Mouse (Mus musculus) midbrain, postnatal 0 days (tissue): ENCODE results near the gene Chac1. TPM values are rescaled to one million over a fixed set of nuclear protein-coding genes. Genes with fewer than 3 reads are reported as not detected.

Experiments
- ATAC-seq: fragments of 200-750 bp; cut with Nextera tagmentation; 2 replicates; pipeline ENCODE4 v1.8.0; 2017; ENCODE audit warnings: moderate number of reproducible peaks, mild to moderate bottlenecking, moderate TSS enrichment, moderate library complexity; ENCODE audit not compliant: low FRiP score
- DNase-seq: peaks from one replicate; pipeline ENCODE4 v3.0.0-alpha.2; 2015; ENCODE audit warnings: low spot score
- H3K27ac ChIP-seq: fragments of 300-500 bp; sonication (generic); 2 replicates; pipeline ENCODE4 v1.5.1; 2014; ENCODE audit warnings: low read depth, mild to moderate bottlenecking, low read length, mixed read lengths
- H3K27me3 ChIP-seq: fragments of 300-500 bp; sonication (generic); 2 replicates; pipeline ENCODE4 v1.6.1; 2014; ENCODE audit warnings: low read length, control low read depth, mixed read lengths; ENCODE audit not compliant: insufficient read depth
- H3K36me3 ChIP-seq: fragments of 300-500 bp; sonication (generic); 2 replicates; pipeline ENCODE4 v1.6.1; 2014; ENCODE audit warnings: low read length, control low read depth, mixed read lengths; ENCODE audit not compliant: insufficient read depth
- H3K4me1 ChIP-seq: fragments of 300-500 bp; sonication (generic); 2 replicates; pipeline ENCODE4 v1.6.1; 2014; ENCODE audit warnings: mild to moderate bottlenecking, control low read depth, antibody characterized with exemption, low read length, mixed read lengths; ENCODE audit not compliant: insufficient read depth
- H3K4me2 ChIP-seq: fragments of 300-500 bp; sonication (generic); 2 replicates; pipeline ENCODE4 v1.6.1; 2014; ENCODE audit warnings: low read depth, mild to moderate bottlenecking, low read length, mixed read lengths; ENCODE audit not compliant: poor library complexity, severe bottlenecking
- H3K4me3 ChIP-seq: fragments of 300-500 bp; sonication (generic); 2 replicates; pipeline ENCODE4 v1.5.1; 2014; ENCODE audit warnings: low read depth, mild to moderate bottlenecking, low read length, moderate library complexity
- H3K9ac ChIP-seq: fragments of 300-500 bp; sonication (generic); replicated peaks from 2 replicates; pipeline ENCODE4 v1.6.1; 2014; ENCODE audit warnings: mild to moderate bottlenecking, low read length, moderate library complexity, mixed read lengths; ENCODE audit not compliant: poor library complexity, severe bottlenecking
- H3K9me3 ChIP-seq: fragments of 300-500 bp; sonication (generic); 2 replicates; pipeline ENCODE4 v1.6.1; 2016; ENCODE audit warnings: low read length, control low read depth
- CTCF ChIP-seq: IDR thresholded peaks from 2 replicates; pipeline ENCODE4 v1.5.1; 2016; ENCODE audit warnings: antibody characterized with exemption, mild to moderate bottlenecking
- whole genome bisulfite sequencing: fragments of 180-500 bp; shearing (Covaris S2); extraction: QIAGEN DNeasy Blood & Tissue Kit; methylation state at CpG from one replicate; pipeline ENCODE4 v1.1.7; 2014; 5-methylcytosine and 5-hydroxymethylcytosine counted together
- polyA plus RNA-seq: library from polyadenylated mRNA; unstranded; fragments of >200 nt; fragmentation: Nextera tagmentation; extraction: Ambion mirVana; gene quantifications from 2 replicates; pipeline ENCODE4 v1.2.1, GENCODE M21; 2015
- total RNA-seq: library from RNA; depleted of rRNA; stranded (reverse); fragments of >200 nt; gene quantifications from 2 replicates; pipeline ENCODE4 v1.2.3, GENCODE M21; 2014

Gene Chac1
- total and polyA plus RNA-seq, 2 experiments from 2014 or later, result 10.2 to 18.7 TPM

DNA sequence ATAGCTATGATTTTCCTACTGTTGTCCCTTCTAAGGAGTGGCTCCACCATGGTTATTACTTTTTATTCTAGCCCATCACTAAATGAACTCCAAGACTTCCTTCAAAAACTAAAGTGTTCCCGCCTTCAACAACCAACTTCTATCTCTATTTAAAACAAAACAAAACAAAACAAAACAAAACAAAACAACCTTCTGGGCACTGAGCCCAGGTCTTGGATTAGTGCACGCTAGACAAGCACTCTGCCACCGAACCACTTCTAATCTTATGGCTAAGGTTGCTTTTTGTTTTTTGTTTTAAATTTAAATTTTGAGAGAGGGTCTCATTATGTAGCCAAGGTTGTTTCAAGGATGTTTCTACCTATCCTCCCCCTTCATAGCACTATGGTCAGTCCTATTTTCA lies 26.8 kb downstream of the Chac1 start:
- WGBS, result 64% methylated on average over 3 of the region's 3 CpGs
- no peak overlapping the region for H3K27ac ChIP-seq
- no peak for ATAC-seq

DNA sequence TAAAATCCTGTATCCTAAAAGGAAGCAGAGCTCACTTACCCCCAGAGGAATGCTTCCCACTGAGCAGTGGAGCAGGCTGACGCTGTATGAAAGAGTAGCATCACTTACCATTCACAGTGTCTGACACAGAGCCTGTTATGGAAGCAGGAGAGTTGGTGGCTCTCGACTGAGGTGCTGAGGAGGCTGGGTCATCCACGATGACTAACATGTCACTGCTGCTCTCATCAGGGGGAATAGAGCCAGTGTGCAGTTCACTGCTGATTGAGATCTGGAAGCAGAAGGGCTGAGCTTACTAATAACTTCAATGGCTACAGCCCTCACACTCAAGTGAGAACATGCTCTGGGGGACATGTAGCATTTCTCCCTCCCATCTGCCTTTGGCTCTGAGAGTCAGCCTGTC lies 28.4 kb downstream of the Chac1 start:
- TF ChIP-seq CTCF, result no peak
- no peak for DNase-seq
- H3K9me3 ChIP-seq, result no peaks in the 10 kb centered on the region
- H3K4me3 ChIP-seq, result no peak overlapping the region
- WGBS, result 89% methylated on average over 3 of the region's 3 CpGs
- no peak overlapping the region for H3K9ac ChIP-seq
- H3K27ac ChIP-seq, result no peak overlapping the region
- no peaks in the 10 kb centered on the region for H3K4me1 ChIP-seq
- H3K27me3 ChIP-seq, result no peaks in the 10 kb centered on the region
- H3K36me3 ChIP-seq, result peaks cover 66% of the 10 kb centered on the region
- no peak overlapping the region for H3K4me2 ChIP-seq
- ATAC-seq, result no peak

More for the DNA sequence above, 26.8 kb downstream of the Chac1 start:
- Histone ChIP-seq H3K27me3 (no peaks in the 10 kb centered on the region), H3K9me3 (no peaks in the 10 kb centered on the region), H3K36me3 (peaks cover 72% of the 10 kb centered on the region), H3K4me3 (no peak overlapping the region), H3K4me1 (no peaks in the 10 kb centered on the region), H3K4me2 (no peak overlapping the region), H3K9ac (no peak overlapping the region)
- DNase-seq, result no peak
- TF ChIP-seq CTCF, result no peak

DNA sequence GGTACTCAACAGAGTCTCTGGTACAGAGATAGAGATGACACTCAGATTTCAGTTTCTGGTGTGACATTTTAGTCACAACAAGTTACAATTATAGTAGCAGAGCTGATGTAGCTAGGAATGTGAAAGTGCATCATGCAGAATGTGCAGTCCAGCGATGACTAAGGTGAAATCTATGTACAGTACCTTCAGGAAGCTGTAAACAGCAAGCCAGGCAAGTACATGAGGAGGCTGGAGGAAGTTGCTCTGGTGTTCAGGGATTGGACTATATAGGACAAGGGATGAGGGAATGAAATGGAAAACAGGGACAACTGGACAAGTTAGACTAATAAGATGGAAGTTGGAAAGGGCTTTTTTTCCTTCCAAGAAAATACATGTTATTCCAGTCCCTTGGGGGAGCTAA lies 37.2 kb downstream of the Chac1 start:
- ATAC-seq (no peak), DNase-seq (no peak)
- Histone ChIP-seq H3K36me3 (peaks cover 20% of the 10 kb centered on the region; the same call in 1 of the 2 replicates), H3K9me3 (no peaks in the 10 kb centered on the region), H3K27me3 (no peaks in the 10 kb centered on the region), H3K4me1 (no peaks in the 10 kb centered on the region), H3K4me2 (no peak overlapping the region), H3K27ac (no peak overlapping the region), H3K4me3 (no peak overlapping the region), H3K9ac (no peak overlapping the region)
- WGBS, result 89% methylated on average over 1 of the region's 1 CpGs
- TF ChIP-seq CTCF, result no peak

DNA sequence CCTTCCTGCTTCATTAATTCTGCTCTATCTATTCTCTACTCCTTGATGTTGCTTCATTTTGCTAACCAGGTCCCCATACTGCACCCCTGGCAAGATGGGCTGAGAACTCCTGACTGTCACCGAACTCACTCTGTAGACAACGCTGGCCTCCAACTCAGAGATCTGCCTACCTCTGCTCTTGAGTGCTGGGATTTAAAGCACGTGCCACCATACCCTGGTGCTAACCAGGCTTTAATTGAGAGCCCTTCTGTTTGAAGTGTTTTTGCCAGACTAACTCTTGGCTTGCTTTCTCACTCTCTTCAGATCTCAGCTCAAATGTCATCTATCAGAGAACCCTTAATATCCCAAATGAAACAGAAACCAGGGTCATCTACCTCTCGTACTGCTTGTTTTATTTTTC lies 39.0 kb downstream of the Chac1 start:
- no peaks in the 10 kb centered on the region for H3K9me3 ChIP-seq
- H3K36me3 ChIP-seq, result peaks cover 16% of the 10 kb centered on the region; the same call in 1 of the 2 replicates
- no peaks in the 10 kb centered on the region for H3K27me3 ChIP-seq
- no peak overlapping the region for H3K4me2 ChIP-seq
- no peak overlapping the region for H3K27ac ChIP-seq
- no peaks in the 10 kb centered on the region for H3K4me1 ChIP-seq
- no peak for TF ChIP-seq CTCF
- H3K9ac ChIP-seq, result no peak overlapping the region
- no peak for DNase-seq
- WGBS, result 95% methylated on average over 4 of the region's 4 CpGs
- no peak for ATAC-seq
- H3K4me3 ChIP-seq, result no peak overlapping the region

DNA sequence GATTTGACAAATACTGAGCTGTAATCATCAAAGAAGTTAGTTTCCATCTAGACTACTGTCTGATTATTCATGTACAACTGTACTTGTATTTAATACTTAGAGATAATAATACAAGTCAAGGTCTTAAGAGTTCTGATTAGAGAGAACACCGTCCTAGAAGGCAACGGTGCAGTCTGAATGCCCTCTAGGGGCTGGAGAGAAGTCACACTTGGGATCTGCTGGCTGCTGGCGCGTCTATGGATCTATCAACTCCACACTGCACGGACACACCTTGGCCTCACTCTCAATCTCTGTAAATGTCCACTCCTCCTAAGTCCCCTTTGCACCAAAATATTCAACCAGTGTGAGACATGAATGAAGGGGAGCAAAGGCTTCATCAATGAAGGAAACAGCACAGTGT lies 47.2 kb downstream of the Chac1 start:
- Histone ChIP-seq H3K4me2 (no peak overlapping the region), H3K27ac (no peak overlapping the region), H3K4me1 (no peaks in the 10 kb centered on the region), H3K27me3 (no peaks in the 10 kb centered on the region), H3K36me3 (peaks cover 16% of the 10 kb centered on the region), H3K4me3 (no peak overlapping the region), H3K9ac (no peak overlapping the region), H3K9me3 (no peaks in the 10 kb centered on the region)
- WGBS, result 86% methylated on average over 5 of the region's 5 CpGs
- DNase-seq (no peak), ATAC-seq (no peak)
- TF ChIP-seq CTCF, result no peak

DNA sequence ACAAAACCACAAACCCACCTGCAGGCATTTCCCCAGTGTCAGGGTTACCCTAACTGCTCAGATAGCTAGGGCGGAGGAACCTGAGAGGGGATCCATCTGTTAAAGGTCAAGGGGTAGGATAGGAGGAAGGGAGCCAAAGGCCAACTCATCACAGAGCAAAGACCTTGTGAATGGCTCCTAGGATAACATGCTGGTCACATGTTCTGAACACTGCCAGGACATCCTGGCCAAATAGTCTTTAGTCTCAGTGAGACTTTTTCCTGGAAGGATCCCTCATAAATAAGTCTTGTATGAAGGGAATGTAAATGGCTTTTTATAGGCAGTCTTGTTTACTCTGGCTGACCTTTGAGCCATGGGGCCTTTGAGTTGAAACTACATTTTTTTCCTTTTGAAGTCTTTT lies 47.6 kb downstream of the Chac1 start:
- ATAC-seq (no peak), DNase-seq (no peak)
- Histone ChIP-seq H3K4me2 (no peak overlapping the region), H3K4me1 (no peaks in the 10 kb centered on the region), H3K9me3 (no peaks in the 10 kb centered on the region), H3K27ac (no peak overlapping the region), H3K4me3 (no peak overlapping the region), H3K9ac (no peak overlapping the region), H3K36me3 (peaks cover 16% of the 10 kb centered on the region), H3K27me3 (no peaks in the 10 kb centered on the region)
- WGBS, result 94% methylated on average over 1 of the region's 1 CpGs
- no peak for TF ChIP-seq CTCF
